Mouse (Mus musculus) CD4-positive, CD25-positive, alpha-beta regulatory T cell, adult 4 months (primary cell): ENCODE measurements around the gene Efhc1. TPM values are rescaled to one million over a fixed set of nuclear protein-coding genes. Genes with fewer than 3 reads are reported as not detected.

Experiments
- ATAC-seq: one replicate; pipeline ENCODE4 v1.8.0; 2017
- polyA plus RNA-seq, 2 experiments: library from polyadenylated mRNA; unstranded; fragments of 100-300 nt; shearing (Covaris generic); gene quantifications; one replicate each; pipeline ENCODE4 v1.2.1; 2017

Gene Efhc1
- polyA plus RNA-seq, 2 experiments from 2014 or later: 0.54 to 1.2 TPM

DNA sequence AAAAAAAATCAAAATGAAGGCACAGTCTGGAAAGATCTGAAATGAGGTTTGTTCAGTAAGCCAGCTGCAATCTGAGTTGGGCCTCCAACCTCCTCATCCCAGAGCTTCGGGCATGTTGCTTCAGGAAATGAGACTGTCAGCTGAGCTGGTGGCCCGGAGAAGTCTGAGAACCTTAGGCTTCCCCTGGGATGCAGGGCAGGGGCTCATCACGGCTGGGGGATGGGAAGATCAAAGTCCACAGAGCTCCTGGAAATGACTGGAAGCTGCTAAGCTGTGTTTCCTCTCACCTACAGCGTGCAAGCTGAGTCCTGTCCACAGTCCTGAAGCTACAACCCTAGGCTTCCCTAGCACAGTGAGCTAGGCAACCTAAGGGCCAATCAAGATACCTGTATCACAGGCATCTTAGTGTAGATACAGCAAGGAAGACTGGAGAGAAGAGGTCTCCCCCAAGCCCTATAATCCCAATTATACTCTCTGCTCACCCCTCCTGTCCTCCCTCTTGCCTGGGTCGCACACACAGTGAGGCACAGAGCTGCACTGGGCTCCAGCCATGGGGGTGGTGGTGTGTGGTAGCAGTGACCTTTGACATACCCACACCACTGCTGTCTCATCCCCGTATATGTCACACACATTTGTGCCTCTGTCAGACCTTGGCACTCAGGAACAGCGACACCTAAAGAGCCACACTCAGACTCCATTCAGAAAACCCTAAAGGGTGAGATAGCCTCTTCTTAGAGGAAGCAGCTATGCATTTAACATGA lies 56.7 kb downstream of the Efhc1 start:
- no peak for ATAC-seq

DNA sequence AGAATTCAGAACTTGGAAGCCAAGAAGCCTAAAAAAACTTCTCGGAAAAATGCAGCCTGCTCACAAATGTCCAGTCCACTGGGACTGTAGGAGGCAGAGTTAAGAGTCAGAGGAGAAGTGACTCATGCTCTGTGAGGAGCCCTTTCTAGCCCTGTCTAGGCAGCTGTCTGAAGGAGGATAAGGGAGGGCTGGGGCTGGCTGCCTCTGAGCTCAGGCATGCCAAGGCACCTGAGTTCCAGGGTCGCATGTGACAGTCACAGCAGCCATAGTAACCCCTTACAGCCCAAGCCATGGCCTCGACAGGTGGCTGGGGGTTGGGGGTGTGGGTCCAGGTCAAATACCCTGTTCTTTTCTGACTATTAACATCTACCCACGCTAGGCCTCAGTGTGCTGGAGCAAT lies 57.5 kb downstream of the Efhc1 start:
- no peak for ATAC-seq

DNA sequence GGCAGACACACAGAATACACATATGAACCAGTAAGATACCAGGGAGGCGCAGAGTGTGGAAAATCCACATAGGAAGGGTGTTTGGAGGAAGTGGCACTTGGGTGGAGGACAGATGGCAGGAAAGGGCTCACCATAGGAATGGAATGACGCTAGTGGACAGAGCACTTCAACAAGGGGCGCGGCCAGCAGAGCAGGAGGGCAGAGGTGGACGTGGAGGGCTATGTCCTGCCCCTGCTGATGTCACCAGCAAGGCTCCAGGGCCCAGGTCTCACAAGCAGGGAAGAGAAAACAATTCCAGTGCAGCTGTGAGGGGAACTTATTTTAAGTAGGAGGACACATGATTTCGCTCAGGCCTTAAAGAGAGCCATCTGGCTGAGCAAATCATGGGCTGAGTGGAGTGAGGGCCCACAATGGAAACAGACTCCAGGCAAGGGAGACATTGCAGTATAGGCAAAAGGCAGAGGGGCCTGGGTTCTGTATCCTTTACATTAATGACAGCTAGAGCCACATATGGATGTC lies 58.9 kb downstream of the Efhc1 start:
- no peak for ATAC-seq

DNA sequence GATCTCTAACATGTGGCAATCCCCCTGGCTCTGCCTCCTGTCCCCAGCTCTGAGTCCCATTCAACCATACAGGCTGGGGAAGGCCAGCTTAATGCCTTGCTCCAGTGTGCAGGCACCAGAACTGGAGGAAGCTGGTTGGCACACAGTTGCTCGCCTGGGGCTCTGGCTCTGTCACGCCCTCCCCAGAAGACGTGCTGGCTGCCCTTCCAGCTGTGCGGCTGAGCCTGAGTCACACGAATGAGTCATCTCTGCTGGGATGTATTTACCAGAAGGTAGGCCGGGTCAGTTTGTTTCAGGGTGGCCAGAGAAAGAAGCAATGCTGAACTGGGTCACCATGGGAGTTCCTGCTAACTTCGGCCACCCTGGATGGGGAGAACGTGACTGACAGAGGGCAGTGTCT lies 63.0 kb downstream of the Efhc1 start:
- no peak for ATAC-seq

DNA sequence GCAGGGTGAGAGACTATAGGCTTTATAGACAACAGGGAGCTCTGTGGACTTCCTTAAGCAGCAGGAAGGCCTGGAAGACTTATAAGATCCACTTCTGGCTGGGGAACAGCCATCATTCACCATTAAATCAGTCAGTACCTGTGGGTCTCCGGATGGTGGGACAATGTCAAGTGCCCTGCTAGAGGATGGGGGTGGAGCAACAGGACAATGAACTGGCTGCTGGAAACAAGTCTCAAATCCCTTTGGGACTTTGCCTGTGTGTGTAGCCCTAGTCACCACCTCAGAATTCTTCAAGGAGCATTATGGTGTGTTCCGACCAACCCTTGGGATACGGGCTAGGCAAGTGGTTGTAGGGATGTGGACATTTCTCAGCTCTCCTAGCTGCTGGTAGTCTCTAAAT lies 71.7 kb downstream of the Efhc1 start:
- no peak for ATAC-seq

DNA sequence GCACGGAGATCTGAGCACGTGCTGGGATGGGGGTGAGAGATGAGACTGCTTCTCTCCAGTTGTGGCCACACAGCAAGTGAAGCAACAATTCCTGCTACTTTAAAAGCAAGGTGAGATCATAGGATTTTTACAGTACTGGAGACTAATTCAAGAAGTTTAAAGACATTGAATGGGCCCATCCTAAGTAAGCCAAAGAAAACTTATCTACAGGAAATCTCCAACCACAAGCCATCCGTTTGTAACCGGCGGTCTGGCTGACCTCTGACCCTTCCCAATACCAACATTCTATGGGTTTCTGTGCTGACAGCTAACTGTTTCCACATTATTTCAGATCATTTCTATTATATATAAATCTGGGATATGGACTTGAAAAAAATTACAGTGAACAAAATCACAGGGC lies 73.8 kb downstream of the Efhc1 start:
- ATAC-seq: no peak

DNA sequence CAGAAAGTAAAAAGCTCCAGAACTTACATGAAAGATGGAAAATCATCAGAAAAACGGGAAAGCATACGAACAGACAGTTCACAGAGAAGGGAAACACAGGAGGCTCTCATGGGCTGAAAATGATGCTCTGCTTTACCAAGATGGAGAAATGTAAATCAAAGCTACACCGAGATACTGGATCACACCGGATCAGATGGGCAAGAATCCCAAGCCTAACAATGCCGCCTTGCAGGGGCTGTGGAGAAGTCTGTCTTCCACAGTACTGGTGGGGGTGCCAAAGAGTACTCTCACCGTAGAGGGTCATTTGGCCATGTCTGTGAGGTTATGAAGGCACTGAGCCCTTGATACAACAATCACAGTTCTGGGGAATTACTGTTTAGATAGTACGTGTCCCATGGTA lies 75.1 kb downstream of the Efhc1 start:
- no peak for ATAC-seq

DNA sequence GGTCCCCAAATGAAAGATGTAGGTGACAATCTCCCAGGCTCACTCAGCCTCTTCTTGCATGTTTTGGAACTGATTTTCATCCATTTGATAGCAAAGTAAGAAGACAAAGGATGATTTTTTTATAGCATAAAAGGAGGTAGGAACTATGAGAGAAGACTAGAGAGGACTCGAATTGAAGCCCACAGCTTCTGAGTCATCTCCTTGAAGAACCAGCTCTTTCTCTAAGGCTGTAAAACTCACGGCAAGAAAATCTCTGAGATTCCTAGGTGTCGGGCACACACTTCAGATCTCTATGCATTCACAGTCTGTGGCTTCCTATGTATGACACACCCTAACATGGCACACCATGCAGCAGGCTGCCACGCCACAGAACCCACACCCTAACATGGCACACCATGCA lies 77.6 kb downstream of the Efhc1 start:
- no peak for ATAC-seq

DNA sequence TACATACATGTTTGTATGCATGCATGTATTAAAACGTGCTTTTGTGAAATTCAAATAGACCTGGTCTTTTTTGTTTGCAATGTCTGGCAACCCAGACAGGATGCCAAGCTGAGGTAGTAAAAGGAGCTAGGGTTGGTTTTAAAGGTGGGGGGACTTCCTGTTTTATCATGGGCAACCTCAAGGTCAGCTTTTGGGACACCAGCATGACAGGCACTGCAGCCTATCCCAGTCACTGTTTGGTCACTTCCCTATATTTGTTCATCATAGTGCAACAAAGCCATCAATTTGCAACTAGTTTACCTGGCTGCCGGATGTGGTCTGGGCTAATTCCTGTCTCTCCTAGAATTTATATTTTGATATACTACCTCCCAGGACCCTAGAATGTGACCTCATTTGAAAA lies 80.2 kb downstream of the Efhc1 start:
- ATAC-seq: no peak

DNA sequence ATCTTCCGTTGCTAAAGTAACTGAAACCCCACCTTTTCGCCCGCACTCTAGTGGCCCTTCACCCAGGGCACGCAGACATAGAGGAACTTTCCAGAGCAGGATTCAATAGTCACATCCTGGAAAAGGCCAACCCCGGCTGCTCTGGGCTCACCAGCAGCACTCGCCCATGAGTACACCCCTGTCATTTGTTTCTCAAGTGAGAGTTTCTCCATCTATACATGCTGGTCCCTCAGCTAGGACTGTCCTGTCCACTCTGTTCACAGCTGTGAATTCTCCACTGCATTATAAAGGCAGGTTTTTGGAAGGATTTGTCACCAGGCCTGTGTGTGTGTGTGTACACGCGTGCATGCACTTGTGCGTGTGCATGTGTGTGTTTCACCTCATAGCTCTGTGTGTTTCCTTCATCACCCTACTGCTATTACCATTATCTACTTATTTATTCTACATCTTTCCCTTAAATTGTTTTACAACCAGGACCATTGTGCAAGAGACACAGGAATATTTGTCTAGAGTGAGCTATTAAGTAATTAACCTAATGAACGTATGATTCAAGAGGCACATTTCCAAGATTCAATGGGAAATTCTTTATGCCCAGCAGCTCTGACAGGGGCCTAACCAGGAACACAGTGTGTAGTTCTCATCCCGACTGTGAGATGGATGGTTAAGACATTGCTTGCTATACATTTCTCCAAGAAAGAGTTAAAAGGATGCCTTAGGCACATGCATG lies 81.8 kb downstream of the Efhc1 start:
- ATAC-seq: no peak

DNA sequence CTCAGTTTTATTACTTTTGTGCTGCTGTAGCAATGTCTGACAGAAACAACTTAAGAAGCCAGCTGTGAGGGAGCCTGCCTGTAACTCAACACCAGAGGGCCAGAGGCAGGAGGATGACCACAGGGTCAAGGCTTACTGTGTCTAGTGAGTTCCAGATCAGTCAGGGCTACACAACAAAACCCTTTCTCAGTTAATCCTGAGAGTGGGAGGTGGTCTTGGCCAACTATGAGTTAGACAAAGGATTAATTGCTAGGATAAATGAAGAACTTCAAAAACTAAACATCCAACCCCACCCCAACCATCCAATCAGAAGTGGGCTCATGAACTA lies 82.3 kb downstream of the Efhc1 start:
- ATAC-seq: no peak

DNA sequence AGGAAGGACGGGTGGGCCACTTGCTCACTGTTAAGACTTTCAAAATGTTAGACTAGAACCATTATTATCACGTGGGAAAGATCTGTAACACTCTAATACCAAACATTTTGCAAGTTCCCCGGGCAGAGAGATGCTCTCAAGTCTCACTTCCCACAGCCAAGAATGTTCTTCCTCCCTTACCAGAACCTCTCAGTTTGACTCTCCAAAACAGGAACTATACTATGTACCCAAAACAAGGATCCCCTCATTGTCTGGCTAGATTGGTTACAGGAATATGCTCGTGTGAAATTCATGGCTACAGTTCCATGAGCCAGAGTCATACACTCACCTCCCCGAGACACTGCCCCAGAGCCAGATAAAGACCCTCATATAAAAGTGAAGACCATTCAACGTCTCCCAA lies 84.5 kb downstream of the Efhc1 start:
- ATAC-seq: no peak

DNA sequence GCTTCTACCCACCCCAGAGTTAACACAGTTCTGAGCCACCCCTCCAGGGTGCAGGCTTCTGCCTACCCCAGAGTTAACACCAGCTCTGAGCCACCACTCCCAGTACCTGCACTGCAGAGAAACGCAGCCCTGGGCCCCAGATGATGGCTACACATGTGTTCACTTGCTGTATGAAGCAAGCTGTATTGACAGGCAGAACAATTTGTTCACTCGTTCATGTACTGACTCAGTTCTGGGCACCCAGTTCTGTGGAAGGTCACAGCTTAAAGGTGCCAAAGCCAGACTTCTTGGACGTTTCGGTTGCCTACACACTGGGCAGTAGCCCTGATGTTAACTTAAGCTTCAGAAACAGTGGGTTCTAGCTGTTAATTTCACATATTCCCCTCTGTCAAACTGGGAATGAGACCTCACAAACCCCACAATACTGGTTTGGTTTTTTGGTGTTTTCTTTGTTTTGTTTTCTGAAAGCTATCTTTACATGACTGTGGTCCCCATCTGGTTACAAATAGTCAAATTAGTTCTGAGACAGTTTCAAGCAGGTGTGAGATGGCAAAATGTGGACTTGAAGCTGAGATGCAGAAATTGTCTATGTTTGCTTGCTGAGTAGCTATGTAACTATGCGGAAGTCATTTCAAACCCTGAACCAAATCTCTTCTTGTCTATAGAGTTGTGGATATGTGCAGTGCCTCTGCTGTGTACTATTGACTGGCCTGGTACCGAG lies 86.6 kb downstream of the Efhc1 start:
- no peak for ATAC-seq

DNA sequence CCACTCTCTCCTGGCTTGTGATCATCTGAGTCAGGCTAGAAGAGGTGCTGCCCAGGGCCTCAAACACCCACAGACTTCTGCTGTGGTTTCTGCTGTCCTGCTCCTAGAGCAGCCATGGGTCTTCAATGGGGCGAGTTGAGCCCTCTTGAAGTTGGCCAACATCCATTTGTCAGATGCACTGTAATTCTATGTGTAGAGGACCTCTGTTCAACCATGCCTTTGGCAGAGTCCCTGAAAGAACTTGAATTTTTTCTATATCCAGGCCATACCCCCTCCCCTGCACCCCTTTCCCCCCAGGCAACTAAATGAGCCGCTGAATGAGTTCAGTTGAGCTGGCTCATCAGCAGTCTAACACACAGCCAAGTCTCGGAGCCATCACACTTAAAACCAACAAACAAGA lies 88.1 kb downstream of the Efhc1 start:
- no peak for ATAC-seq

DNA sequence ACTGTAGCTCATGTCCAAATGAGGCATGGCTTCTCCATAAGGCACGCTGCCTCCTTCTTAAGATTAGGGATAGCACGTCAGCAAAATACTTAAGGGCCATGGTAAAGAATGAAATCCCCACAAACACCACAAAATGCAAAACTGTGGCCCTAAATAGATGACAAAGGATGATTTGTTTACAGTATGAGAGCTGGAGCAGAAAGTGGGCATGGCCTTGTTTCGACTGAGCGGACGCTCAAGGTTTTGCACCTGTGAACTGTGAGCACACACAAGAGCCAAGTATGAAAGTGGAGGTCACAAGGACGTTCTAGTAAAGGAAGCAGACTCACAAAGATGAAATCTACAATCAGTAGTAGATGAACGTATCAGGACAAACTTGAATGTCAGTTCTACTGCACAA lies 88.7 kb downstream of the Efhc1 start:
- no peak for ATAC-seq

Other genes with a start within 250 kb of the Efhc1 start
- not detected for gene Il17a, start 220.7 kb upstream of the Efhc1 start, polyA plus RNA-seq
- under 1 TPM in 1 of 2 experiments, not detected in 1; 0.35 TPM for gene Il17f, start 161.0 kb upstream of the Efhc1 start, polyA plus RNA-seq
- 10 to 100 TPM; 46.3 to 81.6 TPM for gene Mcm3, start 131.3 kb upstream of the Efhc1 start, polyA plus RNA-seq
- 1 to 10 TPM; 2.2 to 5.8 TPM for gene Paqr8, start 61.0 kb upstream of the Efhc1 start, polyA plus RNA-seq
- 1 to 10 TPM; 7.9 to 9.5 TPM for gene Tram2, start 127.6 kb downstream of the Efhc1 start, polyA plus RNA-seq